Mouse (Mus musculus): ENCODE results near the gene Sema7a. TPM values are rescaled to one million over a fixed set of nuclear protein-coding genes. Genes with fewer than 3 reads are reported as not detected.

Gene Sema7a
- polyA plus RNA-seq, 1 experiment: 37.9 TPM

GRCm38 (mm10) chr9:57961863-57962778 is 22.2 kb downstream of the Sema7a start:
- no peak for DNase-seq (ENCODE audit: low read depth)
- TF ChIP-seq POLR2A (IDR thresholded peaks at IDR 0.05; ENCODE audit: borderline replicate concordance, extremely low read depth, insufficient read depth, insufficient read length, poor library complexity, severe bottlenecking) (no peak), CTCF (IDR thresholded peaks at IDR 0.05; ENCODE audit: borderline replicate concordance, extremely low read depth, insufficient read depth, insufficient read length) (no peak)

- TF ChIP-seq POLR2A (IDR thresholded peaks at IDR 0.05; ENCODE audit: borderline replicate concordance, extremely low read depth, insufficient read depth, insufficient read length, poor library complexity, severe bottlenecking): no peak
- TF ChIP-seq CTCF (IDR thresholded peaks at IDR 0.05; ENCODE audit: borderline replicate concordance, extremely low read depth, insufficient read depth, insufficient read length): no peak
- DNase-seq (ENCODE audit: low read depth): no peak
Measured at GRCm38 (mm10) chr9:57963249-57963997, 23.5 kb downstream of the Sema7a start.

DNA sequence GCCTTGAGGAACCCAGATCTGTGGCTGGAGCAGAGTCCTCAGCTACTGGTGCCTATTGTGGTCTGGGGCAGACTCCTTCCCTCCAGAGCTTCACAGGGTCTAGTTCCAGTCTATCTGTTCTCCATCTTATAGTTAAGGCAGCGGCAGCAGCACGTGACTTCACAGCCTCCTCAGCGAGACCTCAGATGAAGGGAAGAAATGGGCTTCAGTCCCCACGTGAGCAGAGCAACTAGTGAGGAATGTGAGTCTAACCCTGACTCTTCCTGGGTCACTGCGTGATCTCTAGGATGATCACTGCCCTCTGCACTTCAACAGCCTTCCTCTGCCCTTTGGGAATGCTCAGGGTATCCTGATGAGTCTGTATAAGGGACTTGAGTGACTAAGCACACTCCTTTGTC is 24.1 kb downstream of the Sema7a start:
- no peak for DNase-seq (ENCODE audit: low read depth)
- TF ChIP-seq CTCF (IDR thresholded peaks at IDR 0.05; ENCODE audit: borderline replicate concordance, extremely low read depth, insufficient read depth, insufficient read length) (no peak), POLR2A (IDR thresholded peaks at IDR 0.05; ENCODE audit: borderline replicate concordance, extremely low read depth, insufficient read depth, insufficient read length, poor library complexity, severe bottlenecking) (no peak)

DNA sequence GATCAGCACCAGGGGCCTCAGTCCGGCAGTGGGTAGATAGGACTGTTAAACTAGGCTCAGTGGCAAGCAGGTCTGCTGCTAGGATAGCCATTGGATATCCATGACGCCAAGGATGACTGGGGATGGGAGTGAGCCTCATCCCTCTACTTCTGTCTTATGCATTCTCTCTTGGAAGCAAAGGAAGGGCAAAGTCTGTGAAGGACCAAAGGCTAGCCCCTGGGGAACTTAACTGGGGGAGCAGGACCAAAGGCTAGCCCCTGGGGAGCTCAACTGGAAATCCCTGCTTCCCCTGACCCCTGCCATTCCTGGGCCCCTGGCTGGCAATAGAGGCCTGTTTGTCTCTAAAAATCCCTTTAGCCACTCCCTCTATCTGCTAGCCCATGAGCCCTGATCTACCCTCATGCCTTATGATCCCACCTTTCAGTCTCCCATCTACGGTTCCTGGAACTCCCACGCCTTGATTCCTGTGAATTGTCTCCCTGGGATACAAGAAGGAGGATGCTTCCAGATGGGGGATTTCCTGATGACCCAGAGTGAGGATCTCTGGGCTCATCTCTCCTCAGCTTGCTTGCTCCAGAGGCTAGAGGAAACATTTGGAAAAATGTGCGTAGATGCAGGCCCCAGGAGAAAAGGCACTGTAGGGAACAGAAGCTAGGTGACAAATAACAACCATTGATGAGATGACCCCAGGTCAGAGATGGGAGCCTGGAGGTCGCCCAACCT is 24.8 kb downstream of the Sema7a start:
- no peak for DNase-seq (ENCODE audit: low read depth)
- TF ChIP-seq POLR2A (IDR thresholded peaks at IDR 0.05; ENCODE audit: borderline replicate concordance, extremely low read depth, insufficient read depth, insufficient read length, poor library complexity, severe bottlenecking) (no peak), CTCF (IDR thresholded peaks at IDR 0.05; ENCODE audit: borderline replicate concordance, extremely low read depth, insufficient read depth, insufficient read length) (no peak)

DNA sequence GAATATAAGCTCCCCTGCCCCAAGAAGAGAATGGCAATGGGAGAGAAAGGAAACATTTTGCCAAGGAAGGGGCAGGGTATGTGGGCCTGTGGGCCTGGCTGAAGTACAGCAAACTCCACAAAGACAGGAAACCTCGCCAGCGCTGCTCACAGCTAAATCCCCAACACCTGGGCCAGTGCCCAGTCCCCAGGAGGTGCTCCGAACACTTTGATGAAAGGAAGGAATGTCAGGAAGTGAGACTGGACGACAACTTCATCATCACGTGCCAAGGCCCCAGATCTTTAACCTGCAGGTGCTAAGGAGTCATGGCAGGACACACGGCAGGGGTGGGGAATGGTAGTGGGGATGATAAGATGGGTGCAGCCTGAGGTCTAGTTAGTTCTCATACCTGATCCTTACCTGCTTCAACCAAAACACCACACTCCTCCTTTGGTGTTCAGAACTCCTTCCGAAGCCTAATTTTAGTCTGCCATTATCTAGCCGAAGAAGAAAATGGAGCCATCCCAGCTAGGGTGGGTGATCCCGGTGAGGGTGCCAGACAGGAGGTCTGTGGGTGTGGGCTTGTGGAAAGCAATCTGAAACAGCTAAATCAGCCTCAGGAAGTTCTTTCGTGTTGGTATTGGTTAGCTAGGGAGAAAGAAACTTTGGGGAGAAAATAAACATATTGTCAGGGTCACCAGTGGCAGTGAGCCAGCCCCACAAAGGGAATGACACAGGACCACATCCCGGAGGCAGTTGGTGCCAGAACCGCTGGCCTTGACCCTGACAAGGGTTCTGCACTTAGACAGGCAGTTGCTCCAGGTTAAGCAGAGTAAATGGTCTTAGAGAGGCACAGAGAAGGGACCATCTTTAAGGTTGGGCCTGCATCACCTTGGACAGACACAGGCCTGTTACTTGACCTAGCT is 25.6 kb downstream of the Sema7a start:
- no peak for TF ChIP-seq CTCF (IDR thresholded peaks at IDR 0.05; ENCODE audit: borderline replicate concordance, extremely low read depth, insufficient read depth, insufficient read length)
- no peak for TF ChIP-seq POLR2A (IDR thresholded peaks at IDR 0.05; ENCODE audit: borderline replicate concordance, extremely low read depth, insufficient read depth, insufficient read length, poor library complexity, severe bottlenecking)
- DNase-seq (ENCODE audit: low read depth): no peak

GRCm38 (mm10) chr9:57967237-57967960 is 27.5 kb downstream of the Sema7a start:
- no peak for DNase-seq (ENCODE audit: low read depth)
- TF ChIP-seq CTCF (IDR thresholded peaks at IDR 0.05; ENCODE audit: borderline replicate concordance, extremely low read depth, insufficient read depth, insufficient read length): no peak

DNA sequence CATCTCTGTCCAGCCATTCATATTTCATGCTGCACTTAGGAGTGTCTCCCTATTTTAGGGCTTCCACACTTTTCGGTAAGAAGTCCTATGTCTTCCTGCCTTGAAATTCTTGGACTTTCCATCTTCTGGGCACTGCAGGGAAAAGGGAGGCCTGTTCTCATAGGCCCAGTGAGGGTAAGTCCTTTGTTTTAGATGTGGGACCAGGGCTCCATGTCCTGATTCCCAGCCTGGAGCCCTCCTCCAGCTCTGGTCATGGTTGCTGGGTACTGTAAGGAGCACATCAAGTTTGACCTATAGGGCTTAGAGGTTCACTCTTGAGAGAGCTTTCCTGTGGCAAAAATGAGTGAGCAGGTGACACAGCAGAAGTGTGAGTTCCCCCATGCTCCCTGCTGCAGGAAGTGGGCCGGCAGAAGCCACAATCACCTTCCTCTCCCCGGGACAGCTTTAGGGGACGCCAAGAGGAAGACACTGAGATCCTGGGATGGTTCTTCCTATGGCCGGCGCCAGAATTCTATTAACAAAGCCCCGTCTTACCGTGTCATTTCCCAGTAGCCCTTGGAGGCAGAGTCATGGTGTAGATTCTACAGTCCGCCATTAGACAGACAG is 28.4 kb downstream of the Sema7a start:
- TF ChIP-seq POLR2A (IDR thresholded peaks at IDR 0.05; ENCODE audit: borderline replicate concordance, extremely low read depth, insufficient read depth, insufficient read length, poor library complexity, severe bottlenecking) (no peak), CTCF (IDR thresholded peaks at IDR 0.05; ENCODE audit: borderline replicate concordance, extremely low read depth, insufficient read depth, insufficient read length) (no peak)
- no peak for DNase-seq (ENCODE audit: low read depth)

DNA sequence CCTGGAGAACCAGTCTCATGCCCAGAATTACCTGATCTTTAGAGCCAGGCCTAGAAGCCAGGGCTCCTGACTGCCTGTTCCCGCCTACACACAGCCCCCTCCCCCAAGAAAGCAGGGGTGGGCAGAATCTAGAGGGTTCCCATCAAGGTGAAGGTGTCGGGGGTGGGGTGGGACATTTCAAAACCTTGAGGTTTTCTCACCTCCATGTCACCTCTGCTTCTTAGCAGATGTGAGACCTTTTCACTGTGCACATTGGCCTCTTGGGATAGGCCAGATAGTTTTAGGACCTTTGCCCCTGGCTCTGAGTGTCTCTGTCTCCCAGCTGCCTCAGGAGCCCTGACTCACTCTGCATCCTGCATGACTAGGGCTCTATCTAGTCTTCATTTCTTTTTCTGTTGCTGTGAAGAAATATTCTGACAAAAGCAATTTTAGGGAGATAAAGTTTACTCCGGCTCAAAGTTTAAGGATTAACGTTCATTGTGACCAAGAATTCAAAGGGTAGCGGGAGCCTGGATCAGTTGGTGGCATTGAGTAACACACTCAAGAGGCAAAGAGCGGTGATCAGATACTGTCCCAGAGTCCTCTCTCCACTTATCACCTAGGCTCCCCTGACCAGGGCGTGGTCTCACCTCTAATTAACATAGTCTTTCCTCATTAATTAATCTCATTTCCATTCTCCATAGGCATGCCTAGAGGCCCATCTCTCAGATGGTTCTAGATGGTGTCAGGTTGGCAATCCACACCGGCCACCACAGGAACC is 29.1 kb downstream of the Sema7a start:
- TF ChIP-seq CTCF (IDR thresholded peaks at IDR 0.05; ENCODE audit: borderline replicate concordance, extremely low read depth, insufficient read depth, insufficient read length) (no peak), POLR2A (IDR thresholded peaks at IDR 0.05; ENCODE audit: borderline replicate concordance, extremely low read depth, insufficient read depth, insufficient read length, poor library complexity, severe bottlenecking) (no peak)
- DNase-seq (ENCODE audit: low read depth): no peak

Data from brain, embryonic 14.5 days (tissue).